In the genomic region with DNA sequence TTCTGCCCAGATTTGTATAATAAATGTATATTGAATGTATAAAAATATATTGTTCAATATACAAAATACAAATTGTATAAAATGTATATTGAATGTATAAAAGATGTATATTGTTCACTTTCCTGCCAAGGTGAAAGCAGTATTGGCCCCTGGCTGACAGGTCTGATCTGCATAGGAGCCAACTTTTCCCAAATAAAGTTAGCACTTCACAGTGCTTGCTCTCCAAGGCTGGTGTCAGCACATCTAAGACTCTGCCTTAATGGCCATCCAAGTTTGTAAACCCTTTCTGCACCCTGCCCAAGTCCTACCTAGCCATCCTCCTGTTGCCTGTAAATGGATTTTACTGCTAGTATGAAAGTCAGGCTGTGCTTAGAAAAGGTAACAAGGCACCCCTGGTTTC, we compare ENCODE assay signal across 24 mouse cellular contexts.
DNase-seq lines count a peak whose midpoint lies in the region; ATAC-seq and TF ChIP-seq lines count a peak whose summit lies in the region.
"Had no signal": no experiment of that assay in that cellular context is flagged by ENCODE, and none has a peak within 500 bp of the region (broad histone marks: within the 10 kb centered on the region; RNA-seq: fewer than 3 reads in every experiment).

No protein-coding gene starts in this region.

- H3K4me2 ChIP-seq in hindbrain, embryonic 12.5 days (replicated peaks), result no peak overlapping the region
- H3K4me2 ChIP-seq in midbrain, embryonic 14.5 days (ENCODE audit: low read length), result no peak overlapping the region
- no peak overlapping the region for H3K4me2 ChIP-seq in limb, embryonic 14.5 days (replicated peaks; ENCODE audit: low read depth, low read length, severe bottlenecking)
- H3K4me2 ChIP-seq: embryonic facial prominence, embryonic 13.5 days; embryonic facial prominence, embryonic 15.5 days had no signal

- H3K27me3 ChIP-seq in hindbrain, embryonic 10.5 days (ENCODE audit: insufficient read depth, poor library complexity, severe bottlenecking), result no peaks in the 10 kb centered on the region
- no peaks in the 10 kb centered on the region for H3K27me3 ChIP-seq in hindbrain, embryonic 12.5 days
- H3K27me3 ChIP-seq in midbrain, embryonic 10.5 days (ENCODE audit: low read depth, poor library complexity, severe bottlenecking), result no peaks in the 10 kb centered on the region
- H3K27me3 ChIP-seq in midbrain, embryonic 14.5 days (ENCODE audit: control insufficient read depth, insufficient read depth, low read length), result no peaks in the 10 kb centered on the region
- H3K27me3 ChIP-seq in limb, embryonic 14.5 days (ENCODE audit: control insufficient read depth, insufficient read depth, low read length), result no peaks in the 10 kb centered on the region
- H3K27me3 ChIP-seq in cerebellum, adult 2 months (ENCODE audit: control insufficient read depth, insufficient read depth, low read length), result no peaks in the 10 kb centered on the region
- H3K27me3 ChIP-seq: embryonic facial prominence, embryonic 13.5 days; embryonic facial prominence, embryonic 15.5 days; Patski had no signal

- no peak for ATAC-seq in hindbrain, embryonic 12.5 days (ENCODE audit: low FRiP score)
- ATAC-seq in midbrain, embryonic 14.5 days (ENCODE audit: low FRiP score, low TSS enrichment), result no peak
- peak; percentile 80; the same call in 1 of the 2 replicates for ATAC-seq in limb, embryonic 14.5 days (ENCODE audit: low FRiP score, low read depth)
- ATAC-seq: activated CD4-positive, CD25-positive, alpha-beta regulatory T cell, adult 4 months; forebrain, embryonic 14.5 days; forebrain, embryonic 16.5 days; Patski had no signal

- peaks cover 29% of the 10 kb centered on the region for H3K4me1 ChIP-seq in hindbrain, embryonic 10.5 days (replicated peaks)
- peaks cover 8% of the 10 kb centered on the region; the same call in 1 of the 2 replicates for H3K4me1 ChIP-seq in hindbrain, embryonic 12.5 days
- peaks cover 26% of the 10 kb centered on the region for H3K4me1 ChIP-seq in midbrain, embryonic 10.5 days
- 0 out of 2 replicates have a peak, but pooled peaks cover 2% of the 10 kb centered on the region for H3K4me1 ChIP-seq in midbrain, embryonic 14.5 days (ENCODE audit: control insufficient read depth, insufficient read depth, low read length)
- H3K4me1 ChIP-seq in limb, embryonic 14.5 days (ENCODE audit: control insufficient read depth, insufficient read depth, low read length), result no peaks in the 10 kb centered on the region
- peaks cover 5% of the 10 kb centered on the region for H3K4me1 ChIP-seq in cerebellum, adult 2 months (ENCODE audit: control insufficient read depth, insufficient read depth, low read length)
- H3K4me1 ChIP-seq: embryonic facial prominence, embryonic 15.5 days had no signal

- TF ChIP-seq POLR2A in limb, embryonic 14.5 days (IDR thresholded peaks at IDR 0.05; ENCODE audit: borderline replicate concordance, extremely low read depth, insufficient read depth, insufficient read length), result no peak
- TF ChIP-seq POLR2A in cerebellum, adult 2 months (IDR thresholded peaks at IDR 0.05; ENCODE audit: borderline replicate concordance, insufficient read depth, low read length), result no peak

- H3K36me3 ChIP-seq in hindbrain, embryonic 10.5 days, result no peaks in the 10 kb centered on the region
- H3K36me3 ChIP-seq in hindbrain, embryonic 12.5 days, result 0 out of 2 replicates have a peak, but pooled peaks cover 2% of the 10 kb centered on the region
- H3K36me3 ChIP-seq in midbrain, embryonic 10.5 days, result no peaks in the 10 kb centered on the region
- H3K36me3 ChIP-seq in midbrain, embryonic 14.5 days (ENCODE audit: control insufficient read depth, insufficient read depth, low read length), result no peaks in the 10 kb centered on the region
- H3K36me3 ChIP-seq in limb, embryonic 14.5 days (ENCODE audit: control insufficient read depth, insufficient read depth, low read length), result no peaks in the 10 kb centered on the region
- H3K36me3 ChIP-seq: embryonic facial prominence, embryonic 13.5 days; embryonic facial prominence, embryonic 15.5 days; G1E had no signal

- no peaks in the 10 kb centered on the region for H3K9me3 ChIP-seq in hindbrain, embryonic 10.5 days
- no peaks in the 10 kb centered on the region for H3K9me3 ChIP-seq in hindbrain, embryonic 12.5 days (replicated peaks)
- H3K9me3 ChIP-seq in midbrain, embryonic 10.5 days (replicated peaks), result no peaks in the 10 kb centered on the region
- H3K9me3 ChIP-seq in midbrain, embryonic 14.5 days (ENCODE audit: control insufficient read depth, low read length), result no peaks in the 10 kb centered on the region
- no peaks in the 10 kb centered on the region for H3K9me3 ChIP-seq in limb, embryonic 14.5 days (ENCODE audit: control insufficient read depth, low read length)
- H3K9me3 ChIP-seq: embryonic facial prominence, embryonic 13.5 days; embryonic facial prominence, embryonic 15.5 days had no signal

- no peak overlapping the region for H3K9ac ChIP-seq in hindbrain, embryonic 12.5 days
- no peak overlapping the region for H3K9ac ChIP-seq in midbrain, embryonic 14.5 days (replicated peaks; ENCODE audit: low read length)
- no peak overlapping the region for H3K9ac ChIP-seq in limb, embryonic 14.5 days (ENCODE audit: low read depth, low read length, severe bottlenecking)
- H3K9ac ChIP-seq: embryonic facial prominence, embryonic 13.5 days; embryonic facial prominence, embryonic 15.5 days had no signal

- DNase-seq in hindbrain, embryonic 10.5 days (ENCODE audit: low spot score), result no peak
- DNase-seq in midbrain, embryonic 10.5 days (ENCODE audit: low spot score), result no peak
- DNase-seq in midbrain, embryonic 14.5 days, result no peak
- DNase-seq in limb, embryonic 14.5 days (ENCODE audit: low spot score), result peak; percentile 23
- no peak for DNase-seq in cerebellum, adult 2 months
- no peak for DNase-seq in heart, postnatal 25 days (ENCODE audit: low spot score)
- DNase-seq: adrenal gland, adult 8-10 months; adrenal gland, postnatal 14 days; adrenal gland, postnatal 36 days; cerebellum, adult 11-12 months; cerebellum, adult 8-10 months; cerebellum, adult 9-11 months; cerebellum, postnatal 14 days; cerebellum, postnatal 36 days; embryo, embryonic 11 days had no signal

- 0 out of 2 replicates have a peak overlapping the region, but pooled peaks have one; percentile 59 for H3K27ac ChIP-seq in hindbrain, embryonic 10.5 days
- no peak overlapping the region for H3K27ac ChIP-seq in hindbrain, embryonic 12.5 days
- peak overlapping the region; percentile 46 for H3K27ac ChIP-seq in midbrain, embryonic 10.5 days (replicated peaks)
- no peak overlapping the region for H3K27ac ChIP-seq in midbrain, embryonic 14.5 days (replicated peaks; ENCODE audit: low read depth, low read length)
- H3K27ac ChIP-seq in limb, embryonic 14.5 days (replicated peaks; ENCODE audit: low read depth, low read length), result no peak overlapping the region
- H3K27ac ChIP-seq in cerebellum, adult 2 months (ENCODE audit: insufficient read depth, low read length), result no peak overlapping the region
- H3K27ac ChIP-seq: embryonic facial prominence, embryonic 13.5 days; embryonic facial prominence, embryonic 15.5 days had no signal

- TF ChIP-seq CTCF in cerebellum, adult 2 months (IDR thresholded peaks at IDR 0.05; ENCODE audit: borderline replicate concordance, insufficient read depth, low read depth, low read length), result no peak

- no peak overlapping the region for H3K4me3 ChIP-seq in hindbrain, embryonic 10.5 days
- H3K4me3 ChIP-seq in hindbrain, embryonic 12.5 days, result no peak overlapping the region
- H3K4me3 ChIP-seq in midbrain, embryonic 10.5 days, result no peak overlapping the region
- H3K4me3 ChIP-seq in midbrain, embryonic 14.5 days (replicated peaks; ENCODE audit: low read depth, low read length), result no peak overlapping the region
- H3K4me3 ChIP-seq in limb, embryonic 14.5 days (replicated peaks; ENCODE audit: low read length), result no peak overlapping the region
- no peak overlapping the region for H3K4me3 ChIP-seq in cerebellum, adult 2 months (replicated peaks; ENCODE audit: insufficient read depth, low read depth, low read length)
- H3K4me3 ChIP-seq: embryonic facial prominence, embryonic 13.5 days; embryonic facial prominence, embryonic 15.5 days; erythroblast, embryonic 14.5 days had no signal

- intact Hi-C loops in heart, postnatal 25 days (cut with DNase I), result no loop called here

Comparison
In these comparisons a context has a peak if more than half of its experiments do, and no peak if none do; other contexts are left out.
1. H3K27ac ChIP-seq: peak in hindbrain, embryonic 10.5 days (single experiment) and midbrain, embryonic 10.5 days (single experiment); none in hindbrain, embryonic 12.5 days (single experiment), midbrain, embryonic 14.5 days (single experiment), limb, embryonic 14.5 days (single experiment) and cerebellum, adult 2 months (single experiment).